ENCODE assay signal across 9 mouse cellular contexts in the genomic region with DNA sequence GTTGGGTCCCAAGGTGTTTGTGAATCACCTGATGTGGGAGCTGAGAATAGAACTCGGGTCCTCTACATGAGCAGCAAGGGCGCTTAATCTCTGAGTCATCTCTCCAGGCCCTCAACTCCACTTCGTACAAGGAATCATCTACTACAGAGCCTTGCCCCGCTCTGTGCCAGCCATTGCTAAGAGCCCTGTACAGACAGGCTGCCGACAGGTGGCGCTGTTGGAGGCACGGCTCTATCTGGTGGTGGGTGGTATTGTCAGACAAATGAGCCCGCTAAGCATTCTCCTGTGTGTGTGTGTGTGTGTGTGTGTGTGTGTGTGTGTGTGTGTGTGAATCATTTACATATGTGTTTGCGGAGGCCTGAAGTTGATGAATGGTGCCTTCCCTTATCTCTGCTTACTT. TPM values are rescaled to one million over a fixed set of nuclear protein-coding genes. Genes with fewer than 3 reads are reported as not detected.
DNase-seq lines count a peak whose midpoint lies in the region; ATAC-seq and TF ChIP-seq lines count a peak whose summit lies in the region.
"Had no signal": no experiment of that assay in that cellular context is flagged by ENCODE, and none has a peak within 500 bp of the region (broad histone marks: within the 10 kb centered on the region; RNA-seq: fewer than 3 reads in every experiment).

No protein-coding gene starts in this region.

- no peak for ATAC-seq in neural tube, embryonic 15.5 days (ENCODE audit: low FRiP score)

- WGBS in neural tube, embryonic 15.5 days: 86% methylated on average over 9 of the region's 9 CpGs

- H3K9ac ChIP-seq in neural tube, embryonic 15.5 days (replicated peaks): no peak overlapping the region

- H3K4me1 ChIP-seq in neural tube, embryonic 15.5 days: peaks cover under 1% of the 10 kb centered on the region

- DNase-seq in adrenal gland, postnatal 10 days: peak; percentile 38
- DNase-seq in adrenal gland, adult 18-20 months (ENCODE audit: low spot score in 2 of 2): no peak
- no peak for DNase-seq in layer of hippocampus, adult 2 months (ENCODE audit: low spot score in 2 of 2)
- no peak for DNase-seq in layer of hippocampus, postnatal 14 days (ENCODE audit: low spot score in 2 of 2)
- DNase-seq in NIH3T3 (ENCODE audit: low read depth): peak; percentile 32
- DNase-seq in lung, postnatal 14 days: peak; percentile 42
- DNase-seq in layer of hippocampus, postnatal 36 days: no peak

- H3K4me3 ChIP-seq in layer of hippocampus, adult 2 months: no peak overlapping the region
- H3K4me3 ChIP-seq in neural tube, embryonic 15.5 days (replicated peaks): no peak overlapping the region

- no peaks in the 10 kb centered on the region for H3K36me3 ChIP-seq in neural tube, embryonic 15.5 days

- TF ChIP-seq CTCF in layer of hippocampus, adult 2 months (conservative IDR thresholded peaks at IDR 0.05): peak; percentile 66

- H3K27me3 ChIP-seq in neural tube, embryonic 15.5 days (replicated peaks): no peaks in the 10 kb centered on the region

- no peak overlapping the region for H3K27ac ChIP-seq in layer of hippocampus, adult 2 months
- no peak overlapping the region for H3K27ac ChIP-seq in neural tube, embryonic 15.5 days (replicated peaks)
- H3K27ac ChIP-seq: macrophage had no signal

- no peaks in the 10 kb centered on the region for H3K9me3 ChIP-seq in neural tube, embryonic 15.5 days (replicated peaks)

- H3K4me2 ChIP-seq in neural tube, embryonic 15.5 days: no peak overlapping the region

RNA-seq across cellular contexts. Expression of a gene that starts 30.9 kb away (rescaled TPM):
- total RNA-seq in adrenal gland, postnatal 10 days (2021): 100 to 1,000 TPM; 228 to 249 TPM
- total RNA-seq in adrenal gland, adult 18-20 months (2021): 100 to 1,000 TPM; 170 to 215 TPM
- 100 to 1,000 TPM; 222 to 227 TPM for total RNA-seq in layer of hippocampus, adult 2 months (2021)
- total RNA-seq in layer of hippocampus, postnatal 14 days (2021): 100 to 1,000 TPM; 228 TPM
- polyA plus RNA-seq in neural tube, embryonic 15.5 days (2015; fragmentation: Nextera tagmentation; extraction: Ambion mirVana): 136 and 143 TPM in 2 replicates
- 100 to 1,000 TPM; 215 to 234 TPM for total RNA-seq in layer of hippocampus, postnatal 36 days (2021)

Comparison
In these comparisons a context has a peak if more than half of its experiments do, and no peak if none do; other contexts are left out.
1. DNase-seq: peak in adrenal gland, postnatal 10 days (single experiment), NIH3T3 (single experiment) and lung, postnatal 14 days (single experiment); none in adrenal gland, adult 18-20 months (0 of 2), layer of hippocampus, adult 2 months (0 of 2), layer of hippocampus, postnatal 14 days (0 of 2) and layer of hippocampus, postnatal 36 days (0 of 2).